Mouse (Mus musculus) ES-Bruce4 (cell line): Measurements from ENCODE around the gene Vmn2r124. TPM values are rescaled to one million over a fixed set of nuclear protein-coding genes. Genes with fewer than 3 reads are reported as not detected.
"Not testable (repeated sequence)": the region's sequence is repeated elsewhere in the genome, so short reads cannot be mapped to it uniquely, and the experiment has no call there.

Source experiments
- H3K27ac ChIP-seq: 2 replicates; pipeline ENCODE4 v1.5.1; 2012; ENCODE audit warnings: low read length, inconsistent platforms; ENCODE audit not compliant: insufficient read depth
- H3K27me3 ChIP-seq: 2 replicates; pipeline ENCODE4 v1.6.1; 2012; ENCODE audit warnings: mild to moderate bottlenecking, low read length, inconsistent platforms; ENCODE audit not compliant: control insufficient read depth, poor library complexity, insufficient read depth, severe bottlenecking
- H3K36me3 ChIP-seq: 2 replicates; pipeline ENCODE4 v1.6.1; 2012; ENCODE audit warnings: inconsistent platforms, mild to moderate bottlenecking, low read length, moderate library complexity; ENCODE audit not compliant: control insufficient read depth, poor library complexity, insufficient read depth, severe bottlenecking
- H3K4me1 ChIP-seq: one replicate; pipeline ENCODE4 v1.8.1; 2011; ENCODE audit warnings: low read length; ENCODE audit not compliant: control insufficient read depth, insufficient read depth
- H3K4me3 ChIP-seq: 2 replicates; pipeline ENCODE4 v1.5.1; 2011; ENCODE audit warnings: low read depth, mild to moderate bottlenecking, low read length
- H3K9ac ChIP-seq: 2 replicates; pipeline ENCODE4 v1.6.1; 2012; ENCODE audit warnings: low read depth, mild to moderate bottlenecking, inconsistent platforms; ENCODE audit not compliant: poor library complexity, severe bottlenecking
- H3K9me3 ChIP-seq: replicated peaks from 2 replicates; pipeline ENCODE4 v1.6.1; 2012; ENCODE audit warnings: mild to moderate bottlenecking, low read length, inconsistent platforms; ENCODE audit not compliant: control insufficient read depth, poor library complexity, insufficient read depth, severe bottlenecking
- CTCF ChIP-seq: IDR thresholded peaks from one replicate; pipeline ENCODE4 v1.8.1; 2011; ENCODE audit warnings: low read depth, low read length
- EP300 ChIP-seq: IDR thresholded peaks from 2 replicates; pipeline ENCODE4 v1.6.1; 2011; ENCODE audit warnings: low read depth, low read length; ENCODE audit not compliant: insufficient read depth
- POLR2A ChIP-seq: IDR thresholded peaks from one replicate; pipeline ENCODE4 v1.8.1; 2011; ENCODE audit warnings: low read length; ENCODE audit not compliant: insufficient read depth
- polyA plus RNA-seq: library from polyadenylated mRNA; stranded (reverse); fragments of >200 nt; gene quantifications from 2 replicates; pipeline ENCODE4 v1.2.4, GENCODE M21; 2011; ENCODE audit warnings: low read depth; ENCODE audit not compliant: missing spikeins, insufficient read depth, insufficient read length

Gene Vmn2r124
- 0.13 and 0.20 TPM in 2 replicates for polyA plus RNA-seq

DNA sequence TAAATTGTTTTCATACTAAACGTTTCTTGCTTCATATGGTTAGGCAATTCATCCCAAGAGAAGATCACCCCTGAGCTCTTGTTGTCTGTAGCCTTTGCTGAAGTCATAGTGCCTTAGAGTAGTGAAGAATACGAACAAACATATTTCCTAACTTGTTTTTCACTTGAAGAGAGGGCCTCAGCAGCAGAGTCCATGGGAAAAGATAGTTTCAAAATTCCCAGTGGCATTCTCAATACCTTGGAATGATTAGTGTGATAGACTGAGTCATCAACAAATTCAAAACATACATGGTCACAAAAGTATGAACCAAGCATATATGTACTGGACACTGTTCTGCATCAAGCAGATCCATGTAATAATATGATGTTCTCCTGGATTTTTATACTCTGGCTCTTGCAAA lies at the start of gene Vmn2r124:
Gene Vmn2r124 (plus strand): TSS at position 301 of the 400 bp plus-strand sequence.
- no peaks in the 10 kb centered on the region for H3K27me3 ChIP-seq
- H3K27ac ChIP-seq, result no peak within 1 kb of the TSS
- no peaks in the 10 kb centered on the region for H3K36me3 ChIP-seq
- no peaks in the 10 kb centered on the region for H3K4me1 ChIP-seq
- no peaks in the 10 kb centered on the region for H3K9me3 ChIP-seq
- TF ChIP-seq EP300, result no peak
- TF ChIP-seq CTCF, result no peak
- TF ChIP-seq POLR2A, result no peak
- no peak within 1 kb of the TSS for H3K9ac ChIP-seq
- H3K4me3 ChIP-seq, result no peak within 1 kb of the TSS

GRCm38 (mm10) chr17:18004752-18005151 lies 44.5 kb upstream of the Vmn2r124 start:
- no peaks in the 10 kb centered on the region for H3K4me1 ChIP-seq
- H3K9me3 ChIP-seq, result no peaks in the 10 kb centered on the region
- no peak overlapping the region for H3K27ac ChIP-seq
- TF ChIP-seq POLR2A (no peak), CTCF (no peak), EP300 (no peak)
- H3K27me3 ChIP-seq, result no peaks in the 10 kb centered on the region
- no peak overlapping the region for H3K4me3 ChIP-seq
- no peaks in the 10 kb centered on the region for H3K36me3 ChIP-seq
- H3K9ac ChIP-seq, result no peak overlapping the region

GRCm38 (mm10) chr17:18021433-18021832 lies 27.8 kb upstream of the Vmn2r124 start, which contains the start of gene Fpr-rs4:
Gene Fpr-rs4 (plus strand): TSS chr17:18021733.
- no peaks in the 10 kb centered on the region for H3K36me3 ChIP-seq
- H3K4me3 ChIP-seq, result no peak within 1 kb of the TSS
- H3K4me1 ChIP-seq, result no peaks in the 10 kb centered on the region
- TF ChIP-seq POLR2A, result no peak
- no peak for TF ChIP-seq CTCF
- TF ChIP-seq EP300, result no peak
- no peak within 1 kb of the TSS for H3K9ac ChIP-seq
- H3K9me3 ChIP-seq, result no peaks in the 10 kb centered on the region
- no peaks in the 10 kb centered on the region for H3K27me3 ChIP-seq
- H3K27ac ChIP-seq, result no peak within 1 kb of the TSS

DNA sequence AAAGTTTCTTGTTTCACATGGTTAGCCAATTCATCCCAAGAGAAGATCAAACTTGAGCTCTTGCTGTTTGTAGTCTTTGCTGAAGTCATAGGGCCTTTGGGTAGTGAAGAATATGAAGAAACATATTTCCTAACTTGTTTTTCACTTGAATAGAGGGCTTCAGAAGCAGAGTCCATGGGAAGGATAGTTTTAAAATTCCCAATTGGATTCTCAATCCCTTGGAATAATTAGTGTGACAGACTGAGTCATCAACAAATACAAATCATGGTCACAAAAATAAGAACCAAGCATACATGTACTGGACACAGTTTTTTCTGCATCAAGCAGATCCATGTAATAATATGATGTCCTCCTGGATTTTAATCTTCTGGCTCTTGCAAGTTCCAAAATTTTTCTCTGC lies 35.5 kb downstream of the Vmn2r124 start, which contains the start of gene Vmn2r91:
Gene Vmn2r91 (plus strand): TSS at position 301 of the 400 bp plus-strand sequence.
- H3K4me1 ChIP-seq, H3K9ac ChIP-seq, H3K36me3 ChIP-seq, H3K27me3 ChIP-seq, H3K27ac ChIP-seq, H3K4me3 ChIP-seq, H3K9me3 ChIP-seq: not testable (repeated sequence)

DNA sequence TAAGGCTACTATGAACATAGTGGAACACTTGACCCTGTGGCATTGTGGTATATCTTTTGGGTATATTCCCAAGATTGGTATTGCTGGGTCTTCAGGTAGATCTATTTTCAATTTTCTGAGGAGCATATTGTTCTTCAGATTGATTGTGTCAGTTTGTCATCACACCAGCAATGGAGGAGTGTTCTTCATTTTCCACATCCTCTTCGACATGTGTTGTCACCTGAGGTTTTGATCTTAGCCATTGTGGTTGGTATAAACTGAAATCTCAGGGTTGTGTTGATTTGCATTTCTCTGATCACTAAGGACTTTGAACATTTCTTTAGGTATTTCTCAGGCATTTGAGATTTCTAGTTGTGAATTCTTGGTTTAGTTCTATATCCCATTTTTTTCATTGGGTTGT lies 46.4 kb downstream of the Vmn2r124 start:
- H3K4me1 ChIP-seq, H3K27me3 ChIP-seq, H3K27ac ChIP-seq, H3K4me3 ChIP-seq, H3K9ac ChIP-seq, H3K36me3 ChIP-seq, H3K9me3 ChIP-seq: not testable (repeated sequence)

- not testable (repeated sequence) for H3K9me3 ChIP-seq, H3K27ac ChIP-seq, H3K4me3 ChIP-seq, H3K4me1 ChIP-seq, H3K9ac ChIP-seq, H3K27me3 ChIP-seq, H3K36me3 ChIP-seq
These were observed 53.0 kb downstream of the Vmn2r124 start for GRCm38 (mm10) chr17:18102265-18102664.

Other genes starting within 250 kb of the Vmn2r124 start
- gene Spaca6, start 222.3 kb upstream of the Vmn2r124 start, polyA plus RNA-seq, result 81.0 and 82.4 TPM in 2 replicates
- not detected in 2 replicates for gene Has1, start 194.2 kb upstream of the Vmn2r124 start, polyA plus RNA-seq
- not detected in 2 replicates for gene Fpr1, start 165.5 kb upstream of the Vmn2r124 start, polyA plus RNA-seq
- gene Fpr2, start 161.6 kb upstream of the Vmn2r124 start, polyA plus RNA-seq, result not detected in 2 replicates
- gene Fpr3, start 161.6 kb upstream of the Vmn2r124 start, polyA plus RNA-seq, result not detected in 2 replicates
- not detected in 2 replicates for gene Fpr-rs4, start 27.7 kb upstream of the Vmn2r124 start, polyA plus RNA-seq
- not detected in 2 replicates for gene Vmn2r91, start 35.6 kb downstream of the Vmn2r124 start, polyA plus RNA-seq
- not detected in 2 replicates for gene Vmn2r92, start 102.5 kb downstream of the Vmn2r124 start, polyA plus RNA-seq
- 0.26 TPM in 1 of 2 replicates, not detected in the other for gene Vmn2r94, start 228.3 kb downstream of the Vmn2r124 start, polyA plus RNA-seq
- not detected in 2 replicates for gene Vmn2r93, start 248.7 kb downstream of the Vmn2r124 start, polyA plus RNA-seq